Mouse (Mus musculus) heart, embryonic 11.5 days (tissue): ENCODE results near the gene Lrrk2. TPM values are rescaled to one million over a fixed set of nuclear protein-coding genes. Genes with fewer than 3 reads are reported as not detected.

Experiments used
- ATAC-seq: fragments of 200-750 bp; cut with Nextera tagmentation; replicated peaks from 2 replicates; pipeline ENCODE4 v1.8.0; 2017; ENCODE audit warnings: moderate library complexity; ENCODE audit not compliant: insufficient number of reproducible peaks, low FRiP score, low TSS enrichment
- H3K27ac ChIP-seq: fragments of 300-500 bp; sonication (generic); 2 replicates; pipeline ENCODE4 v1.5.1; 2014; ENCODE audit warnings: mild to moderate bottlenecking, low read depth, low read length
- H3K27me3 ChIP-seq: fragments of 300-500 bp; sonication (generic); 2 replicates; pipeline ENCODE4 v1.6.1; 2014; ENCODE audit warnings: mild to moderate bottlenecking, low read length, mixed read lengths; ENCODE audit not compliant: control insufficient read depth, insufficient read depth
- H3K36me3 ChIP-seq: fragments of 300-500 bp; sonication (generic); 2 replicates; pipeline ENCODE4 v1.6.1; 2014; ENCODE audit warnings: mild to moderate bottlenecking, low read length, moderate library complexity, mixed read lengths; ENCODE audit not compliant: control insufficient read depth, insufficient read depth
- H3K4me1 ChIP-seq: fragments of 300-500 bp; sonication (generic); 2 replicates; pipeline ENCODE4 v1.6.1; 2014; ENCODE audit warnings: low read length; ENCODE audit not compliant: control insufficient read depth, insufficient read depth
- H3K4me2 ChIP-seq: fragments of 300-500 bp; sonication (generic); 2 replicates; pipeline ENCODE4 v1.6.1; 2014; ENCODE audit warnings: mild to moderate bottlenecking, moderate library complexity
- H3K4me3 ChIP-seq: fragments of 300-500 bp; sonication (generic); 2 replicates; pipeline ENCODE4 v1.5.1; 2014; ENCODE audit warnings: low read depth, low read length
- H3K9ac ChIP-seq: fragments of 300-500 bp; sonication (generic); 2 replicates; pipeline ENCODE4 v1.6.1; 2014; ENCODE audit warnings: mild to moderate bottlenecking, low read depth, low read length, moderate library complexity
- H3K9me3 ChIP-seq: fragments of 300-500 bp; sonication (generic); replicated peaks from 2 replicates; pipeline ENCODE4 v1.6.1; 2016; ENCODE audit warnings: low read length; ENCODE audit not compliant: control insufficient read depth
- WGBS: fragments of 180-500 bp; shearing (Covaris S2); extraction: QIAGEN DNeasy Blood & Tissue Kit; methylation state at CpG from one replicate; pipeline ENCODE4 v1.1.7; 2014; ENCODE audit not compliant: insufficient replicate concordance; 5-methylcytosine and 5-hydroxymethylcytosine counted together
- polyA plus RNA-seq: library from polyadenylated mRNA; unstranded; fragments of >200 nt; fragmentation: Nextera tagmentation; extraction: Ambion mirVana; gene quantifications from 2 replicates; pipeline ENCODE4 v1.2.1, GENCODE M21; 2014

Lrrk2 gene
- polyA plus RNA-seq, 1 experiment from 2014 or later, result 5.6 TPM

- WGBS, result 85% methylated on average over 4 of the region's 4 CpGs
- Histone ChIP-seq H3K27me3 (no peaks in the 10 kb centered on the region), H3K36me3 (no peaks in the 10 kb centered on the region), H3K4me2 (no peak overlapping the region), H3K4me3 (no peak overlapping the region), H3K9ac (no peak overlapping the region), H3K27ac (no peak overlapping the region), H3K4me1 (no peaks in the 10 kb centered on the region), H3K9me3 (no peaks in the 10 kb centered on the region)
- no peak for ATAC-seq
Observed at GRCm38 (mm10) chr15:91745501-91745900, 72.5 kb downstream of the Lrrk2 start.

- Histone ChIP-seq H3K9ac (no peak overlapping the region), H3K4me2 (no peak overlapping the region), H3K27me3 (no peaks in the 10 kb centered on the region), H3K36me3 (no peaks in the 10 kb centered on the region), H3K27ac (no peak overlapping the region), H3K4me1 (no peaks in the 10 kb centered on the region), H3K9me3 (no peaks in the 10 kb centered on the region), H3K4me3 (no peak overlapping the region)
- ATAC-seq, result no peak
- WGBS, result 58% methylated on average over 12 of the region's 12 CpGs
Observed at GRCm38 (mm10) chr15:91752111-91752510, 79.1 kb downstream of the Lrrk2 start.

GRCm38 (mm10) chr15:91753378-91754080 lies 80.6 kb downstream of the Lrrk2 start:
- ATAC-seq, result no peak
- 73% methylated on average over 14 of the region's 14 CpGs for WGBS

GRCm38 (mm10) chr15:91754546-91754945 lies 81.6 kb downstream of the Lrrk2 start:
- Histone ChIP-seq H3K9ac (no peak overlapping the region), H3K36me3 (no peaks in the 10 kb centered on the region), H3K27me3 (no peaks in the 10 kb centered on the region), H3K4me3 (no peak overlapping the region), H3K27ac (no peak overlapping the region), H3K4me2 (peak overlapping the region; percentile 41), H3K4me1 (no peaks in the 10 kb centered on the region), H3K9me3 (no peaks in the 10 kb centered on the region)
- no peak for ATAC-seq
- WGBS, result 22% methylated on average over 3 of the region's 3 CpGs

More at GRCm38 (mm10) chr15:91753378-91754080, 80.6 kb downstream of the Lrrk2 start:
- Histone ChIP-seq H3K36me3 (no peaks in the 10 kb centered on the region), H3K9ac (no peak overlapping the region), H3K4me2 (no peak overlapping the region), H3K27ac (no peak overlapping the region), H3K4me3 (no peak overlapping the region), H3K27me3 (no peaks in the 10 kb centered on the region), H3K4me1 (no peaks in the 10 kb centered on the region), H3K9me3 (no peaks in the 10 kb centered on the region)

- 76% methylated on average over 16 of the region's 16 CpGs for WGBS
Observed at GRCm38 (mm10) chr15:91755756-91756155, 82.8 kb downstream of the Lrrk2 start.

GRCm38 (mm10) chr15:91772041-91772440 lies 99.1 kb downstream of the Lrrk2 start:
- Histone ChIP-seq H3K27ac (no peak overlapping the region), H3K4me1 (no peaks in the 10 kb centered on the region), H3K9ac (no peak overlapping the region), H3K9me3 (no peaks in the 10 kb centered on the region), H3K4me3 (no peak overlapping the region), H3K27me3 (no peaks in the 10 kb centered on the region), H3K4me2 (no peak overlapping the region), H3K36me3 (no peaks in the 10 kb centered on the region)
- no peak for ATAC-seq
- 38% methylated on average over 4 of the region's 4 CpGs for WGBS

More at GRCm38 (mm10) chr15:91755756-91756155, 82.8 kb downstream of the Lrrk2 start:
- ATAC-seq, result no peak
- no peaks in the 10 kb centered on the region for H3K36me3 ChIP-seq
- H3K9ac ChIP-seq, result no peak overlapping the region
- no peak overlapping the region for H3K4me2 ChIP-seq
- no peak overlapping the region for H3K4me3 ChIP-seq
- no peaks in the 10 kb centered on the region for H3K4me1 ChIP-seq
- H3K9me3 ChIP-seq, result no peaks in the 10 kb centered on the region
- no peak overlapping the region for H3K27ac ChIP-seq
- no peaks in the 10 kb centered on the region for H3K27me3 ChIP-seq

- no peaks in the 10 kb centered on the region for H3K4me1 ChIP-seq
- no peaks in the 10 kb centered on the region for H3K9me3 ChIP-seq
- WGBS, result 87% methylated on average over 9 of the region's 9 CpGs
- no peak overlapping the region for H3K4me3 ChIP-seq
- ATAC-seq, result no peak
- no peak overlapping the region for H3K27ac ChIP-seq
- no peak overlapping the region for H3K4me2 ChIP-seq
- no peaks in the 10 kb centered on the region for H3K27me3 ChIP-seq
- H3K36me3 ChIP-seq, result no peaks in the 10 kb centered on the region
- H3K9ac ChIP-seq, result no peak overlapping the region
Observed at GRCm38 (mm10) chr15:91779166-91779565, 106.2 kb downstream of the Lrrk2 start.

GRCm38 (mm10) chr15:91781172-91781571 lies 108.2 kb downstream of the Lrrk2 start:
- Histone ChIP-seq H3K4me3 (no peak overlapping the region), H3K36me3 (no peaks in the 10 kb centered on the region), H3K4me1 (no peaks in the 10 kb centered on the region), H3K9ac (no peak overlapping the region), H3K27ac (no peak overlapping the region), H3K4me2 (no peak overlapping the region), H3K27me3 (no peaks in the 10 kb centered on the region), H3K9me3 (no peaks in the 10 kb centered on the region)
- WGBS, result 16% methylated on average over 6 of the region's 6 CpGs
- ATAC-seq, result no peak

GRCm38 (mm10) chr15:91788338-91788737 lies 115.4 kb downstream of the Lrrk2 start:
- no peak for ATAC-seq
- H3K27me3 ChIP-seq, result no peaks in the 10 kb centered on the region
- H3K36me3 ChIP-seq, result no peaks in the 10 kb centered on the region
- WGBS, result 88% methylated on average over 11 of the region's 11 CpGs
- H3K4me1 ChIP-seq, result no peaks in the 10 kb centered on the region
- no peak overlapping the region for H3K4me3 ChIP-seq
- no peak overlapping the region for H3K9ac ChIP-seq
- H3K9me3 ChIP-seq, result no peaks in the 10 kb centered on the region
- H3K27ac ChIP-seq, result no peak overlapping the region
- H3K4me2 ChIP-seq, result no peak overlapping the region
